Mouse (Mus musculus): Measurements from ENCODE around the gene Psg17. TPM values are rescaled to one million over a fixed set of nuclear protein-coding genes. Genes with fewer than 3 reads are reported as not detected.

Psg17 gene
- polyA plus RNA-seq, 1 experiment, result 0.09 TPM

- no peaks in the 10 kb centered on the region for H3K27me3 ChIP-seq (ENCODE audit: control insufficient read depth, insufficient read depth, low read length)
- DNase-seq, result no peak
- TF ChIP-seq POLR2A (IDR thresholded peaks at IDR 0.05; ENCODE audit: control insufficient read depth, extremely low read depth, insufficient read depth, low read length, poor library complexity) (no peak), CTCF (IDR thresholded peaks at IDR 0.05; ENCODE audit: borderline replicate concordance, control insufficient read depth, extremely low read depth, insufficient read depth, low read length, poor library complexity) (no peak)
- no peaks in the 10 kb centered on the region for H3K36me3 ChIP-seq (ENCODE audit: control insufficient read depth, insufficient read depth, low read length)
- no peaks in the 10 kb centered on the region for H3K4me1 ChIP-seq (replicated peaks; ENCODE audit: control insufficient read depth, insufficient read depth, low read length)
- no peak overlapping the region for H3K27ac ChIP-seq (ENCODE audit: control insufficient read depth, insufficient read depth, low read length)
- no peak overlapping the region for H3K4me3 ChIP-seq (ENCODE audit: control insufficient read depth, insufficient read depth, low read length)
These were observed 42.0 kb downstream of the Psg17 start for GRCm38 (mm10) chr7:18779337-18779781.

Other genes with a start within 250 kb of the Psg17 start
- gene Psg23, start 205.1 kb downstream of the Psg17 start, polyA plus RNA-seq (2012; rRNA removed), result 0.09 and 0.13 TPM in 2 replicates
- gene Psg21, start 164.9 kb downstream of the Psg17 start, polyA plus RNA-seq (2012; rRNA removed), result 0.08 and 0.13 TPM in 2 replicates
- gene Psg20, start 135.4 kb downstream of the Psg17 start, polyA plus RNA-seq (2012; rRNA removed), result 0.18 and 0.20 TPM in 2 replicates
- 0.22 and 0.24 TPM in 2 replicates for gene Psg22, start 103.5 kb downstream of the Psg17 start, polyA plus RNA-seq (2012; rRNA removed)
- not detected in 2 replicates for gene Psg19, start 23.1 kb downstream of the Psg17 start, polyA plus RNA-seq (2012; rRNA removed)
- gene Mill2, start 18.4 kb upstream of the Psg17 start, polyA plus RNA-seq (2012; rRNA removed), result 1.1 and 1.6 TPM in 2 replicates
- gene Pglyrp1, start 49.7 kb upstream of the Psg17 start, polyA plus RNA-seq (2012; rRNA removed), result 49.8 and 59.4 TPM in 2 replicates
- gene Ccdc61, start 88.8 kb upstream of the Psg17 start, polyA plus RNA-seq (2012; rRNA removed), result 56.5 and 67.1 TPM in 2 replicates
- gene Nova2, start 104.3 kb upstream of the Psg17 start, polyA plus RNA-seq (2012; rRNA removed), result 0.39 and 0.40 TPM in 2 replicates
- gene Nanos2, start 165.8 kb upstream of the Psg17 start, polyA plus RNA-seq (2012; rRNA removed), result 0.12 TPM in 1 of 2 replicates, not detected in the other
- 3.6 and 5.0 TPM in 2 replicates for gene Mypop, start 169.6 kb upstream of the Psg17 start, polyA plus RNA-seq (2012; rRNA removed)
- 67.2 and 76.3 TPM in 2 replicates for gene Irf2bp1, start 182.4 kb upstream of the Psg17 start, polyA plus RNA-seq (2012; rRNA removed)
- gene Foxa3, start 201.9 kb upstream of the Psg17 start, polyA plus RNA-seq (2012; rRNA removed), result 0.51 and 0.69 TPM in 2 replicates
- 150 and 189 TPM in 2 replicates for gene Sympk, start 202.8 kb upstream of the Psg17 start, polyA plus RNA-seq (2012; rRNA removed)
- gene Rsph6a, start 233.1 kb upstream of the Psg17 start, polyA plus RNA-seq (2012; rRNA removed), result 0.05 and 0.18 TPM in 2 replicates

Data from thymus, adult 2 months (tissue).